Mouse (Mus musculus) granulocyte monocyte progenitor cell, adult 5-6 weeks (primary cell): ENCODE data around the gene Rtl3. TPM values are rescaled to one million over a fixed set of nuclear protein-coding genes. Genes with fewer than 3 reads are reported as not detected.

Experiments used
- ATAC-seq: replicated peaks from 2 replicates; pipeline ENCODE4 v1.8.0; 2016; ENCODE audit warnings: mild to moderate bottlenecking, moderate TSS enrichment, inconsistent platforms; ENCODE audit not compliant: poor library complexity, severe bottlenecking
- total RNA-seq, 2 experiments: library from RNA; stranded (forward) in 1 of 2; stranded (reverse) in 1 of 2; fragments of 200-712, 200-1000 nt in 1 of 2; fragments of >200 nt in 1 of 2; fragmentation: Nextera tagmentation in 1 of 2; gene quantifications; 2 replicates each; pipeline ENCODE4 v1.2.3; 2014 to 2017

Gene Rtl3
- not detected in 2 replicates for total RNA-seq (2014; fragmentation: Nextera tagmentation)
- not detected in 2 replicates for total RNA-seq (2017)

- no peak for ATAC-seq
These were observed at the start of gene Rtl3 for GRCm38 (mm10) chrX:106840409-106840808. TSS of gene Rtl3 (minus strand) at chrX:106840644.

GRCm38 (mm10) chrX:106872315-106872714 lies 31.9 kb upstream of the Rtl3 start:
- ATAC-seq, result no peak

GRCm38 (mm10) chrX:106871894-106872293 lies 31.4 kb upstream of the Rtl3 start:
- no peak for ATAC-seq

- ATAC-seq, result no peak
These were observed 31.0 kb upstream of the Rtl3 start for GRCm38 (mm10) chrX:106871426-106871825.

GRCm38 (mm10) chrX:106853523-106854300 lies 13.3 kb upstream of the Rtl3 start:
- ATAC-seq, result no peak

- ATAC-seq, result no peak
These were observed 853 bp downstream of the Rtl3 start for GRCm38 (mm10) chrX:106839591-106839990.

GRCm38 (mm10) chrX:106830494-106830893 lies 9.9 kb downstream of the Rtl3 start:
- no peak for ATAC-seq

- ATAC-seq, result no peak
These were observed 30.8 kb downstream of the Rtl3 start for GRCm38 (mm10) chrX:106809560-106810226.

- no peak for ATAC-seq
These were observed 36.1 kb downstream of the Rtl3 start for GRCm38 (mm10) chrX:106804387-106804786.

- ATAC-seq, result no peak; the same call in 1 of the 2 replicates
These were observed 45.8 kb downstream of the Rtl3 start for GRCm38 (mm10) chrX:106794686-106795085.

Other genes starting within 250 kb of the Rtl3 start
- 1.8 and 2.2 TPM in 2 replicates for gene Cysltr1, start 237.0 kb downstream of the Rtl3 start, total RNA-seq (2014; fragmentation: Nextera tagmentation)
- gene Cysltr1, start 237.0 kb downstream of the Rtl3 start, total RNA-seq (2017), result 2.6 and 2.8 TPM in 2 replicates
- gene Lpar4, start 80.0 kb upstream of the Rtl3 start, total RNA-seq (2014; fragmentation: Nextera tagmentation), result not detected in 2 replicates
- gene Lpar4, start 80.0 kb upstream of the Rtl3 start, total RNA-seq (2017), result 0.17 and 0.21 TPM in 2 replicates
- gene P2ry10, start 247.8 kb upstream of the Rtl3 start, total RNA-seq (2014; fragmentation: Nextera tagmentation), result not detected in 2 replicates
- gene P2ry10, start 247.8 kb upstream of the Rtl3 start, total RNA-seq (2017), result 0.57 and 0.99 TPM in 2 replicates